Mouse (Mus musculus) E14TG2a.4 (cell line): ENCODE measurements at regions not wholly inside any gene's neighbourhood (a gene's known extent, or its start where the extent isn't known, plus 50 kb on each side); places are given as distances from the start of the nearest gene placed in this dataset.

Experiments used
- CTCF ChIP-seq: conservative IDR thresholded peaks from 2 replicates; pipeline ENCODE4 v1.5.1; 2014; ENCODE audit warnings: low read length
- NANOG ChIP-seq: IDR thresholded peaks from 2 replicates; pipeline ENCODE4 v1.6.1; 2014; ENCODE audit warnings: borderline replicate concordance, low read length, mixed read lengths

- TF ChIP-seq CTCF (no peak), NANOG (no peak)
Measured at GRCm38 (mm10) chr5:12922889-12923288, 202.3 kb upstream of the Sema3a start.
